Mouse (Mus musculus) neural tube, embryonic 10.5 days (tissue): ENCODE data around the gene Ergic2.

Source experiments
- DNase-seq: peaks from one replicate; pipeline ENCODE4 v3.0.0-alpha.2; 2017; ENCODE audit warnings: low spot score; ENCODE audit errors: extremely low spot score

Ergic2 gene

DNA sequence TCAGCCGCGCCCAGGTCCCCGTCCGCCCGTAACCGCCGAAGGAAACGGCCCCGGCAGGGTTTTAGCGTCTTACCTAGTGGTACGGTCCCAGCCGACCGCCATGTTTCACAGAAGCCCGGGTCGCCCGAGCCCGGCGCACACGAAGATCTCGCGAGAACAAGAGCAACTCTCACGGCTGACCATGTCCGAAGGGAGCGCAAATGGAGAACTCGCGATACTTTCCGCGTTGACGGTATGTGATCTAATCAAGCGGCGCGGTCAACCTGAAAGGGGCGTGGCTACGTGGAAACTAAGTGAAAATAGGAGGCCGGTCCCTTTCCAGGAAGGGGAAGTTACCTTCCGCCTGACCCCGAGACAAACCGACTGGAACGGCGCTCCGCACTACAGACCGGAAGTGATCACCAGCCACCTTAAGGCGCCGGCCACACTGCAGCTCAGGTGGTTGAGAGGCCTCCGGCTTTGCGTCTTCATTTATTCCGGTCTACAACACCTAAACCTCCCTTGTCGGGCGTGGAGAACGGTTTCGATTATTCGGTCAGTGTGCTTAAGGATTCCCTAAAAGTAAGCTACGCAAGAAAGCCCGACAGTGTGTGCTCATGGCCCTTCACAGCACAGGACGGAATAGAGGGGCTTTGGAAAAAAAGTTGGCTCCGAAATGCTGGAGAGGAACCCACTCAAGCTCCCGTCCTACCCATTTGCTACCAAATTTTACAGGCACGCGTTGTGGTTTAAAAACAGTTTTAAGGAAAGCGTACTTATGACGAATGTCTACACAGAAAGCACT, at the start of gene Ergic2:
Gene Ergic2 (minus strand): TSS at position 478 of the 784 bp plus-strand sequence.
- DNase-seq, result peak; percentile 93

DNA sequence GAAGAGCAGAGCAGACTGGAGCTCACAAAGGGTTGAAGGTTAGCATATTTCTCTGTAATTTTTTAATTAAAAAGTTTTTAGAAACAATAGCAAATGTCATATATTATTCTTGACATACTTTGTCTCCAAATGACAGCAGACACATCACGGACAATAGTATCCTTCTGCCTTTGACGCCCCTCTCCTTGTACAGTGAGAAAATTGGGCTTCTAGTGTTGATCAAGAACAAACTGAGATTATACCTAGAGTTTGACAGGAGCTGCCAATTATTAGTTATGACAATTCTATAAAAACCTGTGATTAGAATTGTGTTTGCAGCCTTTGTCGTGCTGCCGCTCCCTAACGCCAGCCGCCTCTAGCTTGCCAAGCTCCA, 48.5 kb upstream of the Ergic2 start:
- DNase-seq, result no peak

DNA sequence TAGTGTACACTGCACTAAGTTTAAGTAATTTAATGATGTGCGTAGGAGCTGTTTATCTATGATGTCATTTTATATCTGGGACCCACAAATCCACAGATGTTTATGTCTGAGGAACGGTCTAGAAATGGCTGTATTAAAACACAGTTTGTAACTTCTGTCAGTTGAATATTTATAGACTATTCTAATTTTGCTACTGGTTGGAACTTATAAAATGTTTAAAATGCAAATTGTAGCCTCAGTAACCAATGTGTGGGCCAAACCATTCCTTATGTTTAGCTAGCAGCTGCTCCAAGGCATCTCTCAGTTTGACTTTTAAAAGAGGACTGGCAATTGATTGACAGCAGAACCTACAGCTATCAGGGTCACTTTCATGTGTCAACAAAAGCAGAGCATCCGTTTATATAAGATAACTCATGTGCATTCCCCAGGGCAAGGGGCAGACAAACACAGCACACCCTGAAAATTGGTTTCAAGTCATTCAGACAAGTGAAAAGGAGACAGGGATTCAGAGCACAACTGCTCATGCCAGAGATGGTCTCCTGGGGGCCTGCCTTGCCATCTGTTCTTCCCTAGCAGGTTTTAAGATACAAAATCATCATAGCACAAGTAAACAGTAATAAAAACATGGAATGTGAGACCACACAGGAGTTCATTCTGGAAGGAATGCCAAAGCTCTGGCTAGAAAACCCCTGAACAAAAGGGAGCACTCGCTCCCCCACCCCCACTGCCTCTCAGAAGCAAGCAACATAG, 48.0 kb upstream of the Ergic2 start:
- no peak for DNase-seq

DNA sequence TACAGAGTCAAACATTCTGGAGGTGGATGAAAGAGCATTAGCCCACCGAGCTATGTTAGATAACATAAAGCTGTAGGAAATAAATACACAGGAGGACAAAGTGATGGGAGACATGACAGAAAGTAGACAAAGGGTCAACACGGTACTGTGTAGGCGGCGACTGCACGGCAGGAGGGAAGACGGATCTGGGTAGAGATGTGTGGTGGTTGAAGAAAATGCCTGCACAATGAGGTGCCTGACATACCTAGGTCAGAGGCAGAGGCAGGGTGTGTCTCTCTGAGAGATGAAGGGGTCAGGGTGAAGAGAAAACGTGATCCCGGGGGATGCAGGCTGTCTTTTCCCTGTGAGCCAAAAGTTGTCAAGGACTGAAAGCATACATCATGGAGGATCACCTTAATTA, 46.9 kb upstream of the Ergic2 start:
- DNase-seq, result no peak

DNA sequence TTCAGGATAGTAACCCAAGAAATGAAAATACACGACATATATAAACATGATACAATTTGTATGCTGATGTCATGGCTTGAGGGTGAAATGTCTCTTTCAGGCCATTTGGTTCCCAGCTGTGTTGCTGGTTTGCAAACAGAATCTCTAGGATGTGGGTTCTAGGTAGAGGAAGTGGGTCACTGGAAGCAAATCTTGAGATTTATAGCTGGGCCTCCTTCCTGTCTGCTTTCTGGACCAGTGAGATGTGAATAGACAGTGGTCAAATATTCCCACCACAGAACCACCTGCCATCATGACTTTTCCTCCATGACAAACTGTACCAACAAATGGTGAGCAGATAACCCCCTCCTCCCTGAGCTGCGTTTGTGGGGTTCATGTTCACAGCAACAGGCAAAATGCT, 45.6 kb upstream of the Ergic2 start:
- no peak for DNase-seq

DNA sequence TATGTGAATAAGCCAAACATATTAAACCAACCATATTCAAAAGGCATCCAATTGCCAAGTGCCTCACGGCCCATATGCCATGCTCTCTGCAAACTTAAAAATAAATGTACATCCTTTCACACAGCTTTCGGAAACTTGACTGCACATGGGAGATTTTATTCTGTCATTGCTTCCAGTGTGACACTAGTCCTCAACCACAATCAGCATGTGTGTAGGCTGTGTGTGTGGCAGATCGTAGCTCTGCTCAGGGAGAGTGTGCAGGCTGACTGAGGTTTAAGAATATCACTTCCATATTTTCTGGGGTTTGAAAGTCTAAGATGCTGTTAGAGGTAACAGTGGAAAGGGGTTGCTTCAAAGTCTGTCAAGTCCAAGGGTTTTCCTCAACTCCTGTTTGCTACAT, 43.9 kb upstream of the Ergic2 start:
- no peak for DNase-seq

DNA sequence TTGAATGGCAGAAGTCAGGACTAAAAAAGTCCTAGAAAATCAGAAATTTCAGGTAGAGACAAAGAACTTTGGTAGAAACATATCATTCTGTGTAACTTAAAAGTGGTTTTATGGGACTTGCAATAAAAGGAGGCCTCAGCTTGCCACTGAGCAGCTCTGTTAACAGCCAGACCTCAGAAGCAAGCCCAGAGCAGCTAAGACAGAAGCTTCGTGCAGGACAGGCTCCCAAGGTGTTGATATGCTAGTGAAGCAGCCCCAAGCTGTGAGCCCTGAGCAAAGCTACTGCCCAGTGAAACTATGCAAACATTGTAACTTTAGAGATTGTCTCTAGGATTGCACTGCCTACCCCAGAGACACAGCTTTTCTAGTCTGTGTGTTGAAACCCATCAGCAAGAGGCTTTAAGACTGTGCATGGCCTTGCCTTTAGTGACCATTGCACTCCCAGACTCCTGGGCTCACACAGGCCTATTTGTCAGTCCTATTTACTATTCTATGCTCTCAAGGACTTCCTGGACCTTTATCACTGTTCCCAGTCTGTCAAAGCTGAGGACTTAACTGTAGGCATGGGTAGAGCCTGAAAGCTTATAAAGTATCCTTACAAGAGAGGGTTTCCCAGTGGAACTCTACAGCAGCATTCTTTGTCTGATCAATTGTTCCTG, 43.4 kb upstream of the Ergic2 start:
- DNase-seq, result no peak

DNA sequence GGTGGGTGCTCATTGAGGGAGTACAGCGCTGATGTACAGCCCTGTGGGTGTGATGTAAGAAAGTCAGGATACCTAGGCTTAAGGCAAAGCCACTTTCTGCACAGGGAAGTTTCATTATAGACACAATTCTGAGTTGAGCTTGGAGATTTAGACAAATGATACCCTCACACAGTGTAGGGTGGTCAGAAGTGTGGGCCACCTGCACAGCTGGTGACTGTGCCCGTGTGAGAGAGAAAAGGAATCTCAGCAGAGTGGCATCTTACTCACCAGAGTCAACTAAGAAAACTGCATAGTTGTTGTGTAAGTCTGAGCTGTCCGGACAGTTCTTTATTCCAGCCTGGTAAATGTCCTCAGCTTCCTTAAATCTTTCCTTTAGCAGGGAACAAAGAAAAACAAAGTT, 37.0 kb upstream of the Ergic2 start:
- no peak for DNase-seq

DNA sequence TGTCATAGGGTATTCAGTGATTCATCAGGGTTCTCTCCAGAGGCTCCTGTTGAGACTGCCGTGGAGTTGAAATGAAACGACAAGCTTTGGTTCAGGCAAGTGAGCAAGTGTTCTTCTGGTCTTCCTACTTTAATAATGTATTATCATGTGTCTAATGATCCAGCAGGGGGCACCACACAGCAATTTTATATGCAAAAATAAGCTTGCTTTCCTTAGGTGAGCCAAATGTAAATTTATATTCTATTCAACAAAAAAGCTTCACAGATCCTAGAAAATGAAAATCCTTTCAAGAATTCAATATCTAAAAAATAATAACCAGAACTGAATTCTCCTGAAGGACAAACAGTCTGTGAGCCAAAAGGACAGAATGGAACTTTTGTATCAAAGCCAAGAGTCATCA, 36.5 kb upstream of the Ergic2 start:
- DNase-seq, result no peak

DNA sequence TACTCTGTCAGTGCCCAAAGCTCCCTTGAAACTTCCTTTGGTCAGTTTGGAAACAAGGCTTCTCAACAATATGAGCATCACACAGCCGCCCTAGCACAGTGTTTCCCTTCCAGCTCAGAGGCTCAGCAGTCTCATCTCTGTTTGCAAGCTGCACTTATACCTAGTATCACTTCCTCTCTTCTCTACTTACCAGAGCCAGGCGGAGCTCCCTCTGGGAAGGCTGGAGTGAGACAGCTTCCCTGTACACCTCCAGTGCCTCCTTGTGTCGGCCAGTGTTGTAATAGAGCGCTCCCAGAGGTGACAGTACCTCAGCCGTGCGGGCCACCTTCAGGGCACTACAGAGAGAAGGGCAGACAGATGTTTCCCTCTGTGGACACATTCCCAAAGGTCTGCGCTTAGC, 34.4 kb upstream of the Ergic2 start:
- no peak for DNase-seq

DNA sequence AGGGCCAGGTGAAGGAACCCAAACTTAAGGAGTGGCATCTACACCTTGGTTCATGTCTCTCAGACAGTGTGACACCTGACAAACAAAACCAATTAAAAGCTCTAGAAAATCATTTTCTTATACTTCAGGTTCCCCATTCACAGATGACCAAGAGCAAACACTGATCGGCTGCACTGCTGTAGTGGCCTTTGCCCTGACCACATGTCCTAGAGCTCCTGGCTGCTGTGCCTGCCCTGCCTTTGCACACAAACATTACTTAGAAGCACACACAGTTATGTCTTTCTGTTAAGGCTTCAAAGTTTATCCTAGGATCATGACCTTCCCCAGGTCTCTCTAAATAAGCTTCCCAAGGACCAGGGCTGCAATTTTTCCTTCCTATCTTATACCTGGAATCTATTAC, 32.7 kb upstream of the Ergic2 start:
- DNase-seq, result no peak

DNA sequence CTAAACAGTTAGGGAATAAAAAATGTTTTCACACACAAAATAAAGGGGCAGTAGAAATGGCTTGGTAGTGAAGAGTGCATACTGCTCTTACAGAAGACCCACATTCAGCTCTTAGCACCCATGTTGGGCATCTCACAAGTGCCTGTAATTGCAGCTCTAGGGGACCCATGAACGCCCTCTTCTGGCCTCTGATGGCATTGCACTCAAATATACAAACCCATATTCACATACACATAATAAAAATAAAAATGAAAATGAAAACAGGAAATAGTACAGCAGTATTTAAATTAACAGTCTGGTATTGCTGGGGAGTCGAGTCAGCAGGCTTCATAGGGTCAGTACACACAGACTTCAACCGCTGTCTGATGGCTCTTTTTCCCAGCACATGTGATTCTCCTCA, 30.1 kb upstream of the Ergic2 start:
- DNase-seq, result no peak

DNA sequence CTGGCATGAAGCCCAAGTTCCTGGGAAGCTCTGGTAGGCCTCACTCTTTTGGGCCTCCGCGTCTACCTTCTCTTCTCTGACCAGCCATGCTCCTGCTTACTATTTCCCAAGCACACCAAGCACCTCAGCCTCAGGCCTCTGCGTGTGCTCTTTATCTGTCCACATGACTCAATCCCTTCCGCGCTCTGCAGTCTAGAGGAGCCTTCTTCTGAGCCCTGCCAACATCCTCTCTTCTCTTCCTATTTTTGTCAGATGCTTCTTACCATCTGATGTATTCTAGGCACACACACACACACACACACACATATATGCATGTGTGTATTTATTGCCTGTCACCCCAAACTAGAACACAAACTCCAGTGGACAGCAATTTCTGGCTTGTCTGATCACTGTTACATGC, 29.5 kb upstream of the Ergic2 start:
- no peak for DNase-seq

DNA sequence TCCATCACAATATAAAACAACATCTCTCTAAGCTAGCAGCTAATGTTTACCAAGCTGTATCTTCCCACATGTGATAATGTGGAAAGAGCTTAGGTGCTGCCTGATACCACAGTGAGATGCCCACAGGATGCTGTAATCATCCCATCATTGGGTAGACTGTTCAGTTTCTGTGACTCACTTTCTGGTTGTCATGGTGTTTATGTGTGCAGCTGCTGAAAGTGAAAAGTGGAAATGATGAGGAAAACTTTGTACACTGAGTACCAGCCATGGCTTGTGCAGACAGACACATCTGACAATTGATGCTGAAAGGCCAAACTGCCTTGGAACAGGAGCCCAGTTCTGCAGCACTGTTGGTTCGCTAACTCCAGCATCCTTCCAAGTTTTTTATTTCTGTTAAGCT, 27.1 kb upstream of the Ergic2 start:
- no peak for DNase-seq

DNA sequence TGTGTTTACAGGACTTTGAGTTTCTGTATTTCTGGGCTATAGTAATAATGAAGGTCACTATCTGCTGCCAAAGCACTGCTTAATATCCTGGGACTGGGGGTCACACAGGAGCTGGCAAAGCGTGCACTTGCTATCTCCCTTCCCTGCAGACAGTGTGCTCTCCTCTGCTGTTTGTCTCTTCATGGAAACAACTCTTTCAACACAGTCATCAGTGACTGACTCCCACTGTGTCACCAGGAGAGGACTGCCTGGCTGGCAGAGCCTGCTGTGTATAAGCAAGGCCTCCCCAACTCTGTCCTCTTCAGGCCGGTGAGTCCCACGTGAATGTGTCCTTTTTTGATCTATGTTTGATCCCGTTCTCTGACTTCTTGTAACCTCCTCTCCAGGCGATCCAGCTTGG, 25.3 kb upstream of the Ergic2 start:
- no peak for DNase-seq

DNA sequence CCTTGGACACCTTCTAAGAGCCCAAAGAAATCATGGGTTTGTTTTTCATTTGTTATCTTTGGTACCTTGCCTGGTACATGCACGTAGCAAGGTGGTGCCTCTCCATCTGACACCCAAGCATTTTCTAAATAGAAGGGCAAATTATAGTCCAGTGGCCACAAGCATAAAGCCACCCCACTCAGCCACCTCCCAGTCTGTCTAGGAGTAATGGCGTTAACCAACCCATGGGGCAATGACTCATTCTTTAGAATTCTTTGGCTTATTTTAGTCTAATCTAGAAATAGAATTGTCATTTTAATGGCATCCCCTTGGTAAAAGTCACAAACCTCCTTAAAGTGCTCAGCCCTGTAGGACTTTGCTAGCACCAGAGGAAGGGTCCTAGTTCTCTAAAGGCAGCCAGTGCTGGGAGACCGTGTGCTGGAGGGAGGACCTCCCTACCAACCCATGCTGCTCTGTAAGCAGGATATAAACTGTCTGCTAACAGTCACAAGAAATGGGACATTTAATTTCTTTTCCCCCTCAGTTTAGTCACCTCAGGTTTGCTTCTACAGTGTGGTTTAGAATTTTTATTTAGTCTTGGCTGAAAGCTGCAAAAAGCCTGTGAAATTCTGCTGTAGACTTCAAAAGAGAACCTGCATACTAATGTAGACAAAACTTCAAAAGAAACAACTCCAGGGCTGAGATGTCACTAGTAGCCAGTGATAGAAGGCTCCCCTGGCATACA, 22.1 kb upstream of the Ergic2 start:
- DNase-seq, result no peak

DNA sequence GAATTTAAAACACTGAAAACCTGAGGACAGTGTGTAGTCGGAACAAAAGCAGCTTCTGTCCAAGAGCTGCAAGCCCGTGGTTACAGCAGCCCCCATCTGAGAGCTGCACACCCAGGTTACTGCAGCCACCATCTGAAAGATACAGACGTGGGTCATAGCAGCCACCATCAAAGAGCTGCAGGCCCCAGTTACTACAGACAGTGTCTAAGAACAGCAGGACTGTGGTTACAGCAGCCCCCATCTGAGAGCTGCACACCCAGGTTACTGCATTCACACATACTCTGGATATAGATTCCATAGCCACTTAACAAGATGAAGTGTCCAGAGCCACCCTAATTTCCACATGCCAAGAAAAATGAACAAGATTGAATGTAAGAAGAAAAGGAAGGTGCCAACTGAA, 15.4 kb upstream of the Ergic2 start:
- no peak for DNase-seq

DNA sequence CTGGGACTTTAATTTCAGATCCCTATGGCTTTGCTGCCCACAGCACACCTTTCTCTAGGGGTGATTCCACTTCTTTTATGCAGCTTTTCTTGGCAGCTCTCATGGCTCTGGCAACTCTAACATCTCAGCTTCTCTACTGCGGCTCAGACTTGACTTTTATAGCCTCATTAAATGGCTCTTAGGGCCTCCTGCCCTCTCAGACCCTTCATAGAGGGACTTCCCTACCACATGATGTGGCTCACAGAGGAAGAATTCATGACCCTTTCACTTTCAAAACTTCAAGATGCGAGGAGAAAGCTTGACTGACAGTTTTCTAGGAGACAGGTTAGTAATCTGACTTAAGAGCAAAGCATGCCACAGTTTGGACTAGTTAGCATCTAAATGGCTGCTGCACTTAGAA, 10.5 kb upstream of the Ergic2 start:
- no peak for DNase-seq

DNA sequence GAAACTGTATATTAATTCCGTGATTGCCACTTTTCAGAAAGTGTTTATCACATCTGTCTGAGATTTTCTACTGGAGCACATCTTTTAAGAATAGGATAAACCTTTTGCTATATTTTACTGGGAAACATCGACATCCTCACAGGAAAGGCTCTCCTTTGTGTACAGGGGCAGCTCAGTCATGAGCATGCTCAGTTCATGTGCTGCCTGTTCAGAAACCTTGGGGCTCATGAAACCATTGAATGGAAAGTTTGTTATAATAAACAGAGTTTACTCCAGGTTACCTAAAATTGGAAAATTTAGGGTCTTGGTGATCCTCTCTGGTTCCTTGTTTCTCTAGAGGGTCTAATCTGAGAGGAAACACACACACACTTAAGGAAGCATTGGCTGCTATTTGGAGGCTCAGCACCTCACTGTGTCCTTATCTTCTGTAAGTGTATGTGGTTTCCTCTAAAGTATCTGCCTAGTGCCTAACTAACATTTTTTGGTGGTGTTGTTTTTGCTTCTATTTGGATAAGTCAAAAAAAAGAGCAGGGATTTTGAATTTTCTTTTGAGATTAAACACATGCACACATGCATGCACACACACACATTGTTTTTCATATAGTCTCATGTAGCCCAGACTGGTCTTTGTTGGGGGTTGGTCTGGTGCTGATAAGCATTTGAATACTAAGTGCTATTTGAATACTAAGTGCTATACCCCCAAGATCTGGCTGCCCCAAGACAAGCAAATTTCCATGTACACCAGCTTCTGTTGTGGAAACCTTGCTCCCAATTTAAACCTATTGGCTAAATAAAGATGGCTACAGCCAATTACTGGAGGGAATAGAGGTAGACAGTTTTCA, 6.3 kb upstream of the Ergic2 start:
- no peak for DNase-seq

DNA sequence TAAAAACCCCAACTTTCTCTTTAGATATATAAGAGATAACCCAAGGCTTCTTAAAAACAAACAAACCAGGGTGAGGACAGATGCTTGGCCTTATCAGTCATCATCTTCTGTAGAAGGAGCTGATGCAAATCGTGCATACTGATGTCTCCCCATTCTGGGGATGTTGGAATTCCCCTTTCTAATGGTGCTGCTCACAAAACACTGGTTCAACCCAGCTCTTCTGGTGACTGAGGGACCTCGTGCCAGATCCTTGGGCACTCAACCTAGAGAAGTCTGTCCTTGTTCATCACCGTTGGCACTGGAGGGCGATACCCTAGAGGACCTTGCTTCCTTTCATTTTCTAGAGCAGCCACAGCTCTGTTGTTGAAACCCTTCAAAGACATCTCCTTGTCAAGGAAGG, 4.6 kb upstream of the Ergic2 start:
- no peak for DNase-seq

DNA sequence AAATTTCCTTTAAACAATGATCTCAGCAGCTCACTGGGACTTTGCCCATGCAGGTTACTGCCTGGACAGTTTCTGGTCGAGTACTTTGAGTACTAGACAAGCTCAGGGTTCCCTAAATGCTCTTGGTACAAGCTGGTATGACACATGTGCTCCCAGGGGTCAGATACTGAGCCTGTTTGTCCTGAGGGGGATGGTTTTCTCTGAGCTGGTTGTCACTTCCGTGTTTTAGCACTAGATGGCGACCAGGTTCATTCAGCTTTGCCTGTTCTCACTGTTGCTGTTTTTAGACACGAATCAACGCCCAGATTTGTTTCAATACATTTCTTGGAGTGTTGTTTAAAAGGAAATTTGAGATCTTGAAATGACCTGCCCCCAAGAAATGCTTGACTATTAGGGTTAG, 2.6 kb upstream of the Ergic2 start:
- peak; percentile 24 for DNase-seq
